Mouse (Mus musculus) MEL (cell line): ENCODE measurements around the gene Chsy1. TPM values are rescaled to one million over a fixed set of nuclear protein-coding genes. Genes with fewer than 3 reads are reported as not detected.

ENCODE experiments used
- DNase-seq: peaks from one replicate; pipeline ENCODE4 v3.0.0; 2011; ENCODE audit warnings: low read depth, low spot score
- H3K27ac ChIP-seq: 2 replicates; pipeline ENCODE4 v1.5.1; 2012; ENCODE audit warnings: low read depth, mild to moderate bottlenecking, control low read depth, low read length, moderate library complexity; ENCODE audit not compliant: control insufficient read depth
- H3K27me3 ChIP-seq, 2 experiments: fragments of 150-350 bp in 1 of 2; sonication (generic) in 1 of 2; 2 replicates each; pipeline ENCODE4 v1.6.1; 2012; ENCODE audit warnings: low read length in 2 of 2, mild to moderate bottlenecking in 2 of 2, improper control_type of control experiment in 1 of 2, moderate library complexity in 1 of 2; ENCODE audit not compliant: insufficient read depth in 2 of 2, control insufficient read depth in 1 of 2
- H3K36me3 ChIP-seq, 2 experiments: 2 replicates each; pipeline ENCODE4 v1.6.1; 2012 to 2014; ENCODE audit warnings: low read length in 2 of 2, improper control_type of control experiment in 1 of 2, inconsistent platforms in 1 of 2, mild to moderate bottlenecking in 1 of 2; ENCODE audit not compliant: insufficient read depth in 2 of 2, control insufficient read depth in 1 of 2
- H3K4me1 ChIP-seq, 2 experiments: fragments of 150-350 bp in 1 of 2; sonication (generic) in 1 of 2; 2 replicates each; pipeline ENCODE4 v1.6.1; 2012; ENCODE audit warnings: low read length in 2 of 2, improper control_type of control experiment in 1 of 2, mild to moderate bottlenecking in 1 of 2; ENCODE audit not compliant: insufficient read depth in 2 of 2, control insufficient read depth in 1 of 2
- H3K4me3 ChIP-seq, 2 experiments: fragments of 150-350 bp in 1 of 2; sonication (generic) in 1 of 2; 2 replicates each; pipeline ENCODE4 v1.5.1; 2012; ENCODE audit warnings: low read depth in 2 of 2, low read length in 2 of 2, mild to moderate bottlenecking in 2 of 2, moderate library complexity in 2 of 2, control low read depth in 1 of 2, improper control_type of control experiment in 1 of 2; ENCODE audit not compliant: control insufficient read depth in 1 of 2, insufficient read depth in 1 of 2
- H3K79me2 ChIP-seq: 2 replicates; pipeline ENCODE4 v1.6.1; 2012; ENCODE audit warnings: mild to moderate bottlenecking, low read length, moderate library complexity; ENCODE audit not compliant: control insufficient read depth, poor library complexity, insufficient read depth
- H3K9ac ChIP-seq: 2 replicates; pipeline ENCODE4 v1.6.1; 2012; ENCODE audit warnings: low read depth, mild to moderate bottlenecking, control low read depth, low read length, moderate library complexity; ENCODE audit not compliant: control insufficient read depth, poor library complexity, severe bottlenecking
- H3K9me3 ChIP-seq: fragments of 150-350 bp; sonication (generic); replicated peaks from 2 replicates; pipeline ENCODE4 v1.6.1; 2012; ENCODE audit warnings: mild to moderate bottlenecking, low read length, improper control_type of control experiment, moderate library complexity; ENCODE audit not compliant: insufficient read depth
- BHLHE40 ChIP-seq: IDR thresholded peaks from 2 replicates; pipeline ENCODE4 v1.6.1; 2012; ENCODE audit warnings: low read depth, mild to moderate bottlenecking, inconsistent platforms, low read length, improper control_type of control experiment, borderline replicate concordance
- CHD2 ChIP-seq: IDR thresholded peaks from 2 replicates; pipeline ENCODE4 v1.6.1; 2011; ENCODE audit warnings: low read length, improper control_type of control experiment
- E2F4 ChIP-seq: IDR thresholded peaks from 2 replicates; pipeline ENCODE4 v1.6.1; 2011; ENCODE audit warnings: low read depth, low read length, improper control_type of control experiment, borderline replicate concordance
- EP300 ChIP-seq, 2 experiments: IDR thresholded peaks; 2 replicates each; pipeline ENCODE4 v1.6.1; 2011; ENCODE audit warnings: improper control_type of control experiment in 2 of 2, low read length in 2 of 2, low read depth in 1 of 2, mild to moderate bottlenecking in 1 of 2
- GABPA ChIP-seq: IDR thresholded peaks from 2 replicates; pipeline ENCODE4 v1.6.1; 2012; ENCODE audit warnings: low read depth, mild to moderate bottlenecking, inconsistent platforms, low read length, improper control_type of control experiment, moderate library complexity
- GATA1 ChIP-seq: IDR thresholded peaks from 2 replicates; pipeline ENCODE4 v1.6.1; 2011; ENCODE audit warnings: low read depth, low read length, improper control_type of control experiment
- JUND ChIP-seq: IDR thresholded peaks from 2 replicates; pipeline ENCODE4 v1.6.1; 2011; ENCODE audit warnings: low read depth, mild to moderate bottlenecking, improper control_type of control experiment, low read length
- KAT2A ChIP-seq: conservative IDR thresholded peaks from 2 replicates; pipeline ENCODE4 v1.6.1; 2012; ENCODE audit warnings: low read depth, low read length, improper control_type of control experiment, inconsistent platforms
- MAFK ChIP-seq: IDR thresholded peaks from 2 replicates; pipeline ENCODE4 v1.6.1; 2011; ENCODE audit warnings: low read depth, mild to moderate bottlenecking, low read length, improper control_type of control experiment, borderline replicate concordance
- MAZ ChIP-seq: IDR thresholded peaks from 2 replicates; pipeline ENCODE4 v1.6.1; 2012; ENCODE audit warnings: low read depth, mild to moderate bottlenecking, inconsistent platforms, low read length, improper control_type of control experiment
- MEF2A ChIP-seq: IDR thresholded peaks from 2 replicates; pipeline ENCODE4 v1.6.1; 2014; ENCODE audit warnings: low read depth, mild to moderate bottlenecking, inconsistent platforms, low read length, improper control_type of control experiment; ENCODE audit not compliant: poor library complexity, insufficient replicate concordance, severe bottlenecking; ENCODE audit errors: extremely low read depth
- MXI1 ChIP-seq: IDR thresholded peaks from 2 replicates; pipeline ENCODE4 v1.6.1; 2011; ENCODE audit warnings: mild to moderate bottlenecking, low read depth, low read length, improper control_type of control experiment
- MYC ChIP-seq: IDR thresholded peaks from 2 replicates; pipeline ENCODE4 v1.6.1; 2011; ENCODE audit warnings: low read depth, mild to moderate bottlenecking, low read length, improper control_type of control experiment, moderate library complexity
- POLR2A ChIP-seq, 2 experiments: IDR thresholded peaks; 2 replicates each; pipeline ENCODE4 v1.6.1; 2011 to 2012; ENCODE audit warnings: low read length in 2 of 2, mild to moderate bottlenecking in 2 of 2, control low read depth in 1 of 2, improper control_type of control experiment in 1 of 2, low read depth in 1 of 2, moderate library complexity in 1 of 2; ENCODE audit not compliant: control insufficient read depth in 1 of 2, insufficient read depth in 1 of 2, poor library complexity in 1 of 2
- POLR2AphosphoS2 ChIP-seq: IDR thresholded peaks from 2 replicates; pipeline ENCODE4 v1.6.1; 2011; ENCODE audit warnings: low read length, improper control_type of control experiment
- RAD21 ChIP-seq: IDR thresholded peaks from 2 replicates; pipeline ENCODE4 v1.6.1; 2011; ENCODE audit warnings: mild to moderate bottlenecking, low read depth, low read length, improper control_type of control experiment
- SIN3A ChIP-seq: IDR thresholded peaks from 2 replicates; pipeline ENCODE4 v1.6.1; 2012; ENCODE audit warnings: low read length, improper control_type of control experiment, inconsistent platforms
- SMC3 ChIP-seq: IDR thresholded peaks from 2 replicates; pipeline ENCODE4 v1.6.1; 2011; ENCODE audit warnings: low read depth, low read length, improper control_type of control experiment
- TAL1 ChIP-seq: IDR thresholded peaks from 2 replicates; pipeline ENCODE4 v1.6.1; 2012; ENCODE audit warnings: mild to moderate bottlenecking, inconsistent platforms, low read length, moderate library complexity, mixed read lengths
- TCF12 ChIP-seq: IDR thresholded peaks from 2 replicates; pipeline ENCODE4 v1.6.1; 2014; ENCODE audit warnings: low read depth, mild to moderate bottlenecking, inconsistent platforms, low read length, improper control_type of control experiment, moderate library complexity
- USF1 ChIP-seq: IDR thresholded peaks from 2 replicates; pipeline ENCODE4 v1.6.1; 2014; ENCODE audit warnings: low read depth, mild to moderate bottlenecking, inconsistent platforms, low read length, improper control_type of control experiment, moderate library complexity
- USF2 ChIP-seq, 2 experiments: IDR thresholded peaks; 2 replicates each; pipeline ENCODE4 v1.6.1; 2011 to 2012; ENCODE audit warnings: improper control_type of control experiment in 2 of 2, low read length in 2 of 2, borderline replicate concordance in 1 of 2, inconsistent platforms in 1 of 2, low read depth in 1 of 2, mild to moderate bottlenecking in 1 of 2; ENCODE audit not compliant: insufficient read depth in 1 of 2
- ZC3H11A ChIP-seq: IDR thresholded peaks from 2 replicates; pipeline ENCODE4 v1.6.1; 2012; ENCODE audit warnings: low read depth, mild to moderate bottlenecking, inconsistent platforms, low read length, improper control_type of control experiment
- ZKSCAN1 ChIP-seq: IDR thresholded peaks from 2 replicates; pipeline ENCODE4 v1.6.1; 2012; ENCODE audit warnings: low read depth, mild to moderate bottlenecking, inconsistent platforms, low read length, improper control_type of control experiment, moderate library complexity
- ZMIZ1 ChIP-seq: IDR thresholded peaks from 2 replicates; pipeline ENCODE4 v1.6.1; 2012; ENCODE audit warnings: low read depth, mild to moderate bottlenecking, inconsistent platforms, low read length, improper control_type of control experiment, moderate library complexity
- polyA plus RNA-seq, 2 experiments: library from polyadenylated mRNA; stranded (reverse) in 1 of 2; unstranded in 1 of 2; fragments of >175 nt in 1 of 2; fragments of >200 nt in 1 of 2; gene quantifications; 2 replicates each; pipeline versions ENCODE4 v1.2.1 to v1.2.4; 2012; ENCODE audit warnings: low replicate concordance in 2 of 2, low read depth in 1 of 2; ENCODE audit not compliant: insufficient read length in 2 of 2, insufficient read depth in 1 of 2, missing spikeins in 1 of 2
- total RNA-seq: library from RNA; depleted of rRNA; stranded (reverse); fragments of 300-350 nt; gene quantifications from 2 replicates; pipeline ENCODE4 v1.2.3, GENCODE M21; 2012

Chsy1 gene
- total and polyA plus RNA-seq, 3 experiments = 8.5 to 10.3 TPM; not detected in 1

GRCm38 (mm10) chr7:66144543-66144942, 35.2 kb downstream of the Chsy1 start:
- TF ChIP-seq EP300 (IDR thresholded peaks at IDR 0.05; ENCODE audit: low read depth in 1 of 2, low read length in 2 of 2) = no peak
- TF ChIP-seq JUND = no peak
- no peak for TF ChIP-seq USF2 (IDR thresholded peaks at IDR 0.05; ENCODE audit: borderline replicate concordance in 1 of 2, insufficient read depth in 1 of 2, low read depth in 1 of 2, low read length in 2 of 2)
- TF ChIP-seq E2F4 = no peak
- no peak for TF ChIP-seq POLR2AphosphoS2
- TF ChIP-seq MAFK = no peak
- TF ChIP-seq MEF2A = no peak
- TF ChIP-seq MXI1 = no peak
- no peak for TF ChIP-seq TCF12
- no peak for TF ChIP-seq BHLHE40
- Histone ChIP-seq H3K79me2 (no peaks in the 10 kb centered on the region; the same call in 1 of the 2 replicates), H3K4me3 (no peak overlapping the region), H3K27ac (no peak overlapping the region), H3K36me3 (no peaks in the 10 kb centered on the region), H3K9me3 (no peaks in the 10 kb centered on the region), H3K27me3 (no peaks in the 10 kb centered on the region), H3K4me1 (no peaks in the 10 kb centered on the region), H3K9ac (no peak overlapping the region)
- no peak for DNase-seq

DNA sequence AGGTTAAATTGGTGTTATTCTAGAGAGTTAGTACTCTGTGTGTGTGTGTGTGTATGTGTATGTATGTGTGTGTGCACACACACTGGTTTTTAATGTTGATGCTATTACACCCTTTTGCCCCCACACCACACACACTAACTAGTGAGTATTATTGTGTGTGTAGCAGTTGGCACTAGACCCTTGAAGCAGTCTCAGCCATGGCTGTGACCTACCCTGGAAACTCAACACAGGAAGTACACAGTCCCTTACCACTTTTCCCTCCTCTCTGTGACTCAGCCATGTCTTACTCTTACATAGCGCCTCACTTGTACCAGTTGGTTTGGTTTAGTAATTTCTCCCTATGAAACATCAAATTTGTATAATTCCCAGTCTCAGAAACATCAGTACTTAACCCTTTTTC, 37.8 kb downstream of the Chsy1 start:
- Histone ChIP-seq H3K4me3 (no peak overlapping the region), H3K79me2 (no peaks in the 10 kb centered on the region; the same call in 1 of the 2 replicates), H3K4me1 (no peaks in the 10 kb centered on the region), H3K27me3 (no peaks in the 10 kb centered on the region), H3K27ac (no peak overlapping the region), H3K36me3 (no peaks in the 10 kb centered on the region), H3K9ac (no peak overlapping the region), H3K9me3 (no peaks in the 10 kb centered on the region)
- no peak for DNase-seq
- TF ChIP-seq GABPA = no peak
- no peak for TF ChIP-seq SIN3A

DNA sequence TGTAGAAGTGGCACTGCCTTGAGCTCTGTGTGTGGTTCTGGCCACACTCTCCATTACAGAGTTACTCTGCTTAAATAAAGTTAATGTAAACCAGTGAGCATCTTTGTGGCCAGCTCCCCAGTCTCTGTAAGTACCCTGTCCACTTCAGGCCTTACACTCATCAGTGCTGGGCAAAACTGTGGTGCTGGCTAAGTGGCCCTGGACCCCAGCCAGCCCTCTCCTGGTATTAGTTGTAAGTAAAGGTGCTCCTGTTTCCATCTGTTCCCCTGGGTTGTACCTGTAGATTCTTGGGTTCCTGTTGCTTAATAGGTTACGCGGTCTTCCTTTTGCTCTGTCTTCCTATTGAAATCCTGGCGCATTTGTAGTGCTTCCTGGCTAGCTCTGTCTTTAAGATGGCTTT, 38.5 kb downstream of the Chsy1 start:
- no peaks in the 10 kb centered on the region for H3K4me1 ChIP-seq
- no peak overlapping the region for H3K9ac ChIP-seq
- H3K4me3 ChIP-seq = no peak overlapping the region
- H3K79me2 ChIP-seq = no peaks in the 10 kb centered on the region; the same call in 1 of the 2 replicates
- no peak overlapping the region for H3K27ac ChIP-seq
- H3K9me3 ChIP-seq = no peaks in the 10 kb centered on the region
- no peak for TF ChIP-seq POLR2AphosphoS2
- TF ChIP-seq USF2 (IDR thresholded peaks at IDR 0.05; ENCODE audit: borderline replicate concordance in 1 of 2, insufficient read depth in 1 of 2, low read depth in 1 of 2, low read length in 2 of 2) = no peak
- TF ChIP-seq TAL1 = no peak
- TF ChIP-seq RAD21 = no peak
- TF ChIP-seq ZKSCAN1 = no peak
- TF ChIP-seq KAT2A = no peak
- no peak for TF ChIP-seq POLR2A (IDR thresholded peaks at IDR 0.05; ENCODE audit: control insufficient read depth in 1 of 2, insufficient read depth in 1 of 2, low read depth in 1 of 2, low read length in 2 of 2, poor library complexity in 1 of 2)
- no peak for TF ChIP-seq MAZ
- TF ChIP-seq JUND = no peak
- TF ChIP-seq USF1 = no peak
- no peak for TF ChIP-seq MYC
- TF ChIP-seq ZMIZ1 = no peak
- TF ChIP-seq ZC3H11A = no peak
- TF ChIP-seq SMC3 = no peak
- TF ChIP-seq SIN3A = no peak
- no peak for TF ChIP-seq TCF12
- no peak for TF ChIP-seq CHD2
- no peak for TF ChIP-seq GATA1
- H3K36me3 ChIP-seq = no peaks in the 10 kb centered on the region
- no peak for DNase-seq
- H3K27me3 ChIP-seq = no peaks in the 10 kb centered on the region
